Mouse (Mus musculus): Measurements from ENCODE around the gene Saa1.

DNA sequence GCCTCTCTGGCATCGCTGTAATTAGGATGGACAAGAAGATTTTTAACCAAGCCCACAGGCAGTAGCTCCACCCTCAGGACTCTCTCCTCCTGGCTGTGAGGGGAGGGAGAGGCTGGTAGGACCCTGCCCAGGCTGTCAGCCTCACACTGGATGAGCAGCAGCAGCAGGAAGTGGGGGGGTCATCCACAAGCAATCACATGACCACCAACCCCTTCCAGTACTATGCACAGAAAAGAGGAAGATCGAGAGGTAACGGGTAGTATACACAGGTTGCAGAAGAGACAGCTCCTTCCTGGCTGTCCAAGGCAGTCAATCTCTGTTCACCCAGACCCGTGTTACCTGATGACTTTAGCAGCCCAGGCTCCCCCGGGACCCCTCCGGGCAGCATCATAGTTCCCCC, 30.5 kb downstream of the Saa1 start:
- TF ChIP-seq CTCF (IDR thresholded peaks at IDR 0.05; ENCODE audit: low read depth, low read length) = no peak
- TF ChIP-seq POLR2A (IDR thresholded peaks at IDR 0.05; ENCODE audit: extremely low read depth, insufficient read depth, low read length) = no peak
